Mouse (Mus musculus) heart, embryonic 15.5 days (tissue): ENCODE measurements at regions not wholly inside any gene's neighbourhood (a gene's known extent, or its start where the extent isn't known, plus 50 kb on each side); places are given as distances from the start of the nearest gene placed in this dataset.

Experiments used
- ATAC-seq: fragments of 200-750 bp; cut with Nextera tagmentation; replicated peaks from 2 replicates; pipeline ENCODE4 v1.8.0; 2017; ENCODE audit warnings: low read depth, moderate TSS enrichment; ENCODE audit not compliant: insufficient number of reproducible peaks, insufficient read depth, low FRiP score
- H3K27ac ChIP-seq: fragments of 300-500 bp; sonication (generic); 2 replicates; pipeline ENCODE4 v1.5.1; 2015; ENCODE audit warnings: mild to moderate bottlenecking, inconsistent platforms
- H3K27me3 ChIP-seq: fragments of 300-500 bp; sonication (generic); 2 replicates; pipeline ENCODE4 v1.6.1; 2015; ENCODE audit warnings: inconsistent platforms
- H3K36me3 ChIP-seq: fragments of 300-500 bp; sonication (generic); 2 replicates; pipeline ENCODE4 v1.6.1; 2015; ENCODE audit warnings: mild to moderate bottlenecking, inconsistent platforms
- H3K4me1 ChIP-seq: fragments of 300-500 bp; sonication (generic); replicated peaks from 2 replicates; pipeline ENCODE4 v1.6.1; 2015; ENCODE audit warnings: inconsistent platforms
- H3K4me2 ChIP-seq: fragments of 300-500 bp; sonication (generic); 2 replicates; pipeline ENCODE4 v1.6.1; 2015; ENCODE audit warnings: inconsistent platforms, mild to moderate bottlenecking, moderate library complexity
- H3K4me3 ChIP-seq: fragments of 300-500 bp; sonication (generic); 2 replicates; pipeline ENCODE4 v1.5.1; 2015; ENCODE audit warnings: mild to moderate bottlenecking, inconsistent platforms
- H3K9ac ChIP-seq: fragments of 300-500 bp; sonication (generic); 2 replicates; pipeline ENCODE4 v1.6.1; 2015; ENCODE audit warnings: mild to moderate bottlenecking, inconsistent platforms
- H3K9me3 ChIP-seq: fragments of 300-500 bp; sonication (generic); replicated peaks from 2 replicates; pipeline ENCODE4 v1.6.1; 2016; ENCODE audit warnings: inconsistent platforms
- WGBS: fragments of 180-500 bp; shearing (Covaris S2); methylation state at CpG from one replicate; pipeline ENCODE4 v1.1.7; 2015; ENCODE audit warnings: mixed read lengths; 5-methylcytosine and 5-hydroxymethylcytosine counted together

- Histone ChIP-seq H3K36me3 (no peaks in the 10 kb centered on the region), H3K27ac (no peak overlapping the region), H3K9ac (no peak overlapping the region), H3K4me2 (no peak overlapping the region), H3K27me3 (no peaks in the 10 kb centered on the region), H3K4me3 (no peak overlapping the region), H3K4me1 (no peaks in the 10 kb centered on the region), H3K9me3 (no peaks in the 10 kb centered on the region)
- no peak for ATAC-seq
- 95% methylated on average over 1 of the region's 1 CpGs for WGBS
These were observed 684.9 kb upstream of the Adgrl4 start for GRCm38 (mm10) chr3:150752787-150753186.

- H3K36me3 ChIP-seq = no peaks in the 10 kb centered on the region
- H3K27me3 ChIP-seq = no peaks in the 10 kb centered on the region
- H3K4me3 ChIP-seq = no peak overlapping the region
- H3K27ac ChIP-seq = no peak overlapping the region
- no peaks in the 10 kb centered on the region for H3K9me3 ChIP-seq
- 63% methylated on average over 1 of the region's 1 CpGs for WGBS
- no peaks in the 10 kb centered on the region for H3K4me1 ChIP-seq
- no peak for ATAC-seq
- no peak overlapping the region for H3K4me2 ChIP-seq
- no peak overlapping the region for H3K9ac ChIP-seq
These were observed 677.8 kb upstream of the Adgrl4 start for GRCm38 (mm10) chr3:150759854-150760253.

- no peaks in the 10 kb centered on the region for H3K9me3 ChIP-seq
- WGBS = 75% methylated on average over 3 of the region's 3 CpGs
These were observed 653.1 kb upstream of the Adgrl4 start for GRCm38 (mm10) chr3:150784576-150784975.

GRCm38 (mm10) chr3:150817807-150818206 lies 619.9 kb upstream of the Adgrl4 start:
- Histone ChIP-seq H3K4me3 (no peak overlapping the region), H3K4me1 (peaks cover 7% of the 10 kb centered on the region), H3K27ac (no peak overlapping the region), H3K9me3 (no peaks in the 10 kb centered on the region), H3K36me3 (no peaks in the 10 kb centered on the region), H3K27me3 (no peaks in the 10 kb centered on the region), H3K9ac (no peak overlapping the region), H3K4me2 (no peak overlapping the region)
- no peak for ATAC-seq

More at GRCm38 (mm10) chr3:150784576-150784975, 653.1 kb upstream of the Adgrl4 start:
- no peak for ATAC-seq
- Histone ChIP-seq H3K4me2 (no peak overlapping the region), H3K4me3 (no peak overlapping the region), H3K27ac (no peak overlapping the region), H3K27me3 (no peaks in the 10 kb centered on the region), H3K36me3 (no peaks in the 10 kb centered on the region), H3K9ac (no peak overlapping the region), H3K4me1 (no peaks in the 10 kb centered on the region)

GRCm38 (mm10) chr3:150819369-150819768 lies 618.3 kb upstream of the Adgrl4 start:
- Histone ChIP-seq H3K36me3 (no peaks in the 10 kb centered on the region), H3K9me3 (no peaks in the 10 kb centered on the region), H3K27me3 (no peaks in the 10 kb centered on the region), H3K4me1 (peaks cover 10% of the 10 kb centered on the region), H3K9ac (no peak overlapping the region), H3K27ac (no peak overlapping the region), H3K4me2 (no peak overlapping the region), H3K4me3 (no peak overlapping the region)
- ATAC-seq = no peak
- 52% methylated on average over 4 of the region's 4 CpGs for WGBS

GRCm38 (mm10) chr3:150820039-150820438 lies 617.6 kb upstream of the Adgrl4 start:
- Histone ChIP-seq H3K4me2 (peak overlapping the region; percentile 21; the same call in 1 of the 2 replicates), H3K9ac (no peak overlapping the region)
- WGBS = 31% methylated on average over 5 of the region's 5 CpGs

GRCm38 (mm10) chr3:150846029-150846428 lies 591.7 kb upstream of the Adgrl4 start:
- no peak overlapping the region for H3K4me3 ChIP-seq
- H3K4me1 ChIP-seq = no peaks in the 10 kb centered on the region
- no peak overlapping the region for H3K9ac ChIP-seq
- H3K4me2 ChIP-seq = no peak overlapping the region
- H3K9me3 ChIP-seq = no peaks in the 10 kb centered on the region
- ATAC-seq = no peak
- 89% methylated on average over 2 of the region's 2 CpGs for WGBS
- H3K27ac ChIP-seq = no peak overlapping the region
- no peaks in the 10 kb centered on the region for H3K36me3 ChIP-seq
- no peaks in the 10 kb centered on the region for H3K27me3 ChIP-seq

More at GRCm38 (mm10) chr3:150820039-150820438, 617.6 kb upstream of the Adgrl4 start:
- Histone ChIP-seq H3K9me3 (no peaks in the 10 kb centered on the region), H3K4me3 (no peak overlapping the region), H3K4me1 (peaks cover 10% of the 10 kb centered on the region), H3K27ac (no peak overlapping the region), H3K36me3 (no peaks in the 10 kb centered on the region), H3K27me3 (no peaks in the 10 kb centered on the region)
- ATAC-seq = no peak

- Histone ChIP-seq H3K4me2 (no peak overlapping the region), H3K27ac (no peak overlapping the region), H3K9ac (no peak overlapping the region), H3K4me1 (no peaks in the 10 kb centered on the region), H3K36me3 (no peaks in the 10 kb centered on the region), H3K27me3 (no peaks in the 10 kb centered on the region), H3K4me3 (no peak overlapping the region), H3K9me3 (no peaks in the 10 kb centered on the region)
- WGBS = 67% methylated on average over 4 of the region's 4 CpGs
- no peak for ATAC-seq
These were observed 585.6 kb upstream of the Adgrl4 start for GRCm38 (mm10) chr3:150852107-150852506.

- Histone ChIP-seq H3K4me2 (no peak overlapping the region), H3K9ac (no peak overlapping the region), H3K4me3 (no peak overlapping the region), H3K9me3 (no peaks in the 10 kb centered on the region), H3K27me3 (no peaks in the 10 kb centered on the region), H3K36me3 (no peaks in the 10 kb centered on the region), H3K27ac (no peak overlapping the region), H3K4me1 (no peaks in the 10 kb centered on the region)
- WGBS = 64% methylated on average over 2 of the region's 2 CpGs
- no peak for ATAC-seq
These were observed 541.0 kb upstream of the Adgrl4 start for GRCm38 (mm10) chr3:150896668-150897067.

- ATAC-seq = no peak
These were observed 527.6 kb upstream of the Adgrl4 start for GRCm38 (mm10) chr3:150910091-150910490.

GRCm38 (mm10) chr3:150954897-150955296 lies 482.8 kb upstream of the Adgrl4 start:
- 40% methylated on average over 1 of the region's 1 CpGs for WGBS

More at GRCm38 (mm10) chr3:150910091-150910490, 527.6 kb upstream of the Adgrl4 start:
- no peaks in the 10 kb centered on the region for H3K36me3 ChIP-seq
- H3K4me1 ChIP-seq = no peaks in the 10 kb centered on the region
- H3K27ac ChIP-seq = no peak overlapping the region
- H3K27me3 ChIP-seq = no peaks in the 10 kb centered on the region
- 62% methylated on average over 2 of the region's 2 CpGs for WGBS
- no peak overlapping the region for H3K4me3 ChIP-seq
- no peaks in the 10 kb centered on the region for H3K9me3 ChIP-seq
- no peak overlapping the region for H3K9ac ChIP-seq
- no peak overlapping the region for H3K4me2 ChIP-seq

GRCm38 (mm10) chr3:150999652-151000051 lies 438.0 kb upstream of the Adgrl4 start:
- H3K4me2 ChIP-seq = no peak overlapping the region
- 86% methylated on average over 2 of the region's 2 CpGs for WGBS
- no peaks in the 10 kb centered on the region for H3K9me3 ChIP-seq

More at GRCm38 (mm10) chr3:150954897-150955296, 482.8 kb upstream of the Adgrl4 start:
- H3K27me3 ChIP-seq = no peaks in the 10 kb centered on the region
- H3K4me3 ChIP-seq = no peak overlapping the region
- no peaks in the 10 kb centered on the region for H3K36me3 ChIP-seq
- no peak overlapping the region for H3K9ac ChIP-seq
- ATAC-seq = no peak
- no peak overlapping the region for H3K27ac ChIP-seq
- H3K4me2 ChIP-seq = no peak overlapping the region
- H3K9me3 ChIP-seq = no peaks in the 10 kb centered on the region
- no peaks in the 10 kb centered on the region for H3K4me1 ChIP-seq

More at GRCm38 (mm10) chr3:150999652-151000051, 438.0 kb upstream of the Adgrl4 start:
- Histone ChIP-seq H3K27me3 (no peaks in the 10 kb centered on the region), H3K9ac (no peak overlapping the region), H3K4me3 (no peak overlapping the region), H3K36me3 (no peaks in the 10 kb centered on the region), H3K4me1 (no peaks in the 10 kb centered on the region), H3K27ac (no peak overlapping the region)
- ATAC-seq = no peak
